Mouse (Mus musculus): ENCODE data around the gene Cachd1. TPM values are rescaled to one million over a fixed set of nuclear protein-coding genes. Genes with fewer than 3 reads are reported as not detected.
A peak's percentile ranks its signal among the peaks of the same experiment; 100 is the strongest.

Cachd1 gene
- total and polyA plus RNA-seq, 3 experiments = 2.0 to 5.1 (median 3.5) TPM

GRCm38 (mm10) chr4:100974455-100975035 lies 198.1 kb downstream of the Cachd1 start:
- TF ChIP-seq CTCF (IDR thresholded peaks at IDR 0.05) (no peak), EP300 (IDR thresholded peaks at IDR 0.05; ENCODE audit: insufficient read depth, low read depth, low read length) (no peak), POLR2A (IDR thresholded peaks at IDR 0.05; ENCODE audit: insufficient read depth, low read depth, low read length) (no peak)
- intact Hi-C loops (cut with DNase I) = no loop called here
- no peak for DNase-seq
- WGBS = 94% methylated on average over 14 of the region's 14 CpGs
- H3K4me1 ChIP-seq (ENCODE audit: control insufficient read depth, insufficient read depth, low read length) = no peaks in the 10 kb centered on the region
- H3K4me3 ChIP-seq = no peak overlapping the region
- H3K27me3 ChIP-seq (ENCODE audit: control insufficient read depth, insufficient read depth, low read length) = no peaks in the 10 kb centered on the region
- H3K9ac ChIP-seq (ENCODE audit: low read depth, low read length) = no peak overlapping the region
- no peaks in the 10 kb centered on the region for H3K79me2 ChIP-seq (replicated peaks; ENCODE audit: control insufficient read depth, insufficient read depth, low read length)
- H3K36me3 ChIP-seq (ENCODE audit: control insufficient read depth, insufficient read depth, low read length) = no peaks in the 10 kb centered on the region
- H3K27ac ChIP-seq = no peak overlapping the region

DNA sequence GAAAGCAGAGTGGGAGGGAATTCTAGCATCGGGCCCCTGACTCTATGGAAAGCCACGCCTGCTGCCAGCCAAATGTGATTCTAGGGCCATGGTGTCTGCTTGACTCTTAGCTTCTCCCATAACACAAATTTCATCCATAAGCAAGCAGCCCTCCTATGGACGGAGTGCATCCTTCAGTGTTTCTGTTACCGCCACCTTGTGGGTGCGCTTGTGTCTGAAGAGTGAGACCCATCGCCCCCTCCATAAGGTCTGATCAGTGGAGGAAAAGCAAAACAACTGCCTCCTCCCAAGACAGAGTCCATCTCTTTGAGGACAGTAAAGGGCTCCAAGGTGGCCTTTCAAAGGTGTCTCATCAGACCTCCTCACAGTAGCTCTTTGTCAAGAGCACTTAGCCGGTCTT lies 201.0 kb downstream of the Cachd1 start:
- TF ChIP-seq EP300 (IDR thresholded peaks at IDR 0.05; ENCODE audit: insufficient read depth, low read depth, low read length) = no peak
- 0 out of 2 replicates have a peak, but pooled peaks have one; percentile 15 for TF ChIP-seq CTCF (IDR thresholded peaks at IDR 0.05)
- Histone ChIP-seq H3K4me1 (ENCODE audit: control insufficient read depth, insufficient read depth, low read length) (no peaks in the 10 kb centered on the region), H3K79me2 (replicated peaks; ENCODE audit: control insufficient read depth, insufficient read depth, low read length) (no peaks in the 10 kb centered on the region), H3K9ac (ENCODE audit: low read depth, low read length) (no peak overlapping the region), H3K27me3 (ENCODE audit: control insufficient read depth, insufficient read depth, low read length) (no peaks in the 10 kb centered on the region), H3K27ac (no peak overlapping the region), H3K4me3 (no peak overlapping the region), H3K36me3 (ENCODE audit: control insufficient read depth, insufficient read depth, low read length) (no peaks in the 10 kb centered on the region)
- 92% methylated on average over 7 of the region's 7 CpGs for WGBS
- intact Hi-C loops (cut with DNase I) = no loop called here
- no peak for DNase-seq

GRCm38 (mm10) chr4:100987187-100987586 lies 210.7 kb downstream of the Cachd1 start:
- Histone ChIP-seq H3K36me3 (ENCODE audit: control insufficient read depth, insufficient read depth, low read length) (no peaks in the 10 kb centered on the region), H3K27me3 (ENCODE audit: control insufficient read depth, insufficient read depth, low read length) (no peaks in the 10 kb centered on the region), H3K27ac (no peak overlapping the region), H3K79me2 (replicated peaks; ENCODE audit: control insufficient read depth, insufficient read depth, low read length) (no peaks in the 10 kb centered on the region), H3K9ac (ENCODE audit: low read depth, low read length) (no peak overlapping the region), H3K4me3 (no peak overlapping the region), H3K4me1 (ENCODE audit: control insufficient read depth, insufficient read depth, low read length) (no peaks in the 10 kb centered on the region)
- intact Hi-C loops (cut with DNase I) = loop anchor here (5.0 kb wide), 2 partner anchors 210 to 260 kb away; partner anchors contain the start of gene Cachd1
- TF ChIP-seq CTCF (IDR thresholded peaks at IDR 0.05) (peak; percentile 48), EP300 (IDR thresholded peaks at IDR 0.05; ENCODE audit: insufficient read depth, low read depth, low read length) (no peak)
- WGBS = 75% methylated on average over 1 of the region's 1 CpGs
- no peak for DNase-seq

DNA sequence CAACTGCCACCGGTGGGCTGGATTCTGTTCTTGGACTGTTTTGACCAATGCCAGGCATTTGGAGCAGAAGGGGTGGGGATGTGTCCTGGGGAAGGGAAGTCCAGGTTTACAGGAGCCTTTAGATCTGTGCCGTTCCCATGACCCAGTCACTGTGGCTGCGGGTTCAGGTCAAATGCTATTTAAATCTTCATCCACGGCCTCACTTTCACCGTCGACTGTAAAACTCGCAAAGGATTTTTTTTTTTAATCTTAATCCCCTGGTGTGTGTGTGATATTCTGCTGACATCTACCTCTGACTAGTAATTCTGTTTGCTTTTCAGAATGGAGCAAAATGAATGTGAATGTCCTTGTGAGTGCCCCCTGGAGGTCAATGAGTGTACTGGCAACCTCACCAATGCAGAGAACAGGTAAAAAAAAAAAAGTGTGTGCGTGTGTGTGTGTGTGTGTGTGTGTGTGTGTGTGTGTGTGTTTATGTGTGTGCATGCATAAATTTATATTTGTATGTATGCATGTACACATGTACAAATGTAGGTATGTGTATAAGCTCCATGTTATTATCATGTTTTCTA lies 211.8 kb downstream of the Cachd1 start:
- Histone ChIP-seq H3K4me3 (no peak overlapping the region), H3K27ac (no peak overlapping the region), H3K36me3 (ENCODE audit: control insufficient read depth, insufficient read depth, low read length) (no peaks in the 10 kb centered on the region), H3K27me3 (ENCODE audit: control insufficient read depth, insufficient read depth, low read length) (no peaks in the 10 kb centered on the region), H3K79me2 (replicated peaks; ENCODE audit: control insufficient read depth, insufficient read depth, low read length) (no peaks in the 10 kb centered on the region), H3K4me1 (ENCODE audit: control insufficient read depth, insufficient read depth, low read length) (no peaks in the 10 kb centered on the region), H3K9ac (ENCODE audit: low read depth, low read length) (no peak overlapping the region)
- intact Hi-C loops (cut with DNase I) = loop anchor here (2.0 to 5.0 kb wide), 3 partner anchors 211 to 400 kb away; partner anchors contain the start of gene Cachd1
- no peak for DNase-seq
- WGBS = 67% methylated on average over 8 of the region's 8 CpGs
- peak; percentile 77 for TF ChIP-seq CTCF (IDR thresholded peaks at IDR 0.05)
- TF ChIP-seq POLR2A (IDR thresholded peaks at IDR 0.05; ENCODE audit: insufficient read depth, low read depth, low read length) = no peak
- TF ChIP-seq EP300 (IDR thresholded peaks at IDR 0.05; ENCODE audit: insufficient read depth, low read depth, low read length) = no peak

- intact Hi-C loops (cut with DNase I) = no loop called here
- WGBS = 60% methylated on average over 4 of the region's 4 CpGs
- Histone ChIP-seq H3K36me3 (ENCODE audit: control insufficient read depth, insufficient read depth, low read length) (no peaks in the 10 kb centered on the region), H3K9ac (ENCODE audit: low read depth, low read length) (no peak overlapping the region), H3K79me2 (replicated peaks; ENCODE audit: control insufficient read depth, insufficient read depth, low read length) (no peaks in the 10 kb centered on the region), H3K27ac (no peak overlapping the region), H3K4me1 (ENCODE audit: control insufficient read depth, insufficient read depth, low read length) (no peaks in the 10 kb centered on the region), H3K4me3 (no peak overlapping the region), H3K27me3 (ENCODE audit: control insufficient read depth, insufficient read depth, low read length) (no peaks in the 10 kb centered on the region)
- peak in 1 of 2 experiments; percentile 13 for DNase-seq
- no peak for TF ChIP-seq POLR2A (IDR thresholded peaks at IDR 0.05; ENCODE audit: insufficient read depth, low read depth, low read length)
- TF ChIP-seq CTCF (IDR thresholded peaks at IDR 0.05) = no peak
- TF ChIP-seq EP300 (IDR thresholded peaks at IDR 0.05; ENCODE audit: insufficient read depth, low read depth, low read length) = no peak
Measured at GRCm38 (mm10) chr4:100990996-100991395, 214.5 kb downstream of the Cachd1 start.

DNA sequence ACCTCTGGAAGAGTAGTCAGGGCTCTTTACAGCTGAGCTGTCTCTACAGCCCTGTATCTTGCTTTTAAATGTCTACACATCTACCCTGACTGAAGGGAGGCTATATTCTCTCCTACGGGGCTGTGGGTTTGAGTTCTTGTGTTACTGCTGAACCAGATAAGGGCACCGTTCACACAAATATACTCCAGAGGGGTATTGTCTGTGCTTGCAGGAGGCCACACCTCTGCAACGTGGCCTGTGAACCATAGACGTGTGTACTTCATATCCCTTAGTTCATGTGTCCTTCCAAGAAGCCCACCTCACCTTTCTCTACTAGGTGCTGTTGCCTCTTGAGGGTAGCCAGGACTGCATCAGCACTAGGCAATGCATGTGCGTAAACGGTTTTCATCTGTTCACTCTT lies 215.6 kb downstream of the Cachd1 start:
- H3K27me3 ChIP-seq (ENCODE audit: control insufficient read depth, insufficient read depth, low read length) = no peaks in the 10 kb centered on the region
- no peak for DNase-seq
- no peaks in the 10 kb centered on the region for H3K4me1 ChIP-seq (ENCODE audit: control insufficient read depth, insufficient read depth, low read length)
- TF ChIP-seq CTCF (IDR thresholded peaks at IDR 0.05) = no peak
- TF ChIP-seq EP300 (IDR thresholded peaks at IDR 0.05; ENCODE audit: insufficient read depth, low read depth, low read length) = no peak
- no peak for TF ChIP-seq POLR2A (IDR thresholded peaks at IDR 0.05; ENCODE audit: insufficient read depth, low read depth, low read length)
- intact Hi-C loops (cut with DNase I) = no loop called here
- no peak overlapping the region for H3K9ac ChIP-seq (ENCODE audit: low read depth, low read length)
- H3K4me3 ChIP-seq = no peak overlapping the region
- no peaks in the 10 kb centered on the region for H3K79me2 ChIP-seq (replicated peaks; ENCODE audit: control insufficient read depth, insufficient read depth, low read length)
- H3K36me3 ChIP-seq (ENCODE audit: control insufficient read depth, insufficient read depth, low read length) = no peaks in the 10 kb centered on the region
- H3K27ac ChIP-seq = no peak overlapping the region
- WGBS = 90% methylated on average over 6 of the region's 6 CpGs

Data from heart, adult 2 months (tissue).